Mouse (Mus musculus) forebrain, embryonic 15.5 days (tissue): Measurements from ENCODE around the gene Thoc7. TPM values are rescaled to one million over a fixed set of nuclear protein-coding genes. Genes with fewer than 3 reads are reported as not detected.
"Not testable (repeated sequence)": the region's sequence is repeated elsewhere in the genome, so short reads cannot be mapped to it uniquely, and the experiment has no call there.

ENCODE experiments used
- ATAC-seq: fragments of 200-750 bp; cut with Nextera tagmentation; replicated peaks from 2 replicates; pipeline ENCODE4 v1.8.0; 2017; ENCODE audit warnings: mild to moderate bottlenecking, moderate TSS enrichment, moderate library complexity
- H3K27ac ChIP-seq: fragments of 300-500 bp; sonication (generic); replicated peaks from 2 replicates; pipeline ENCODE4 v1.5.1; 2015; ENCODE audit warnings: mild to moderate bottlenecking, inconsistent platforms
- H3K27me3 ChIP-seq: fragments of 300-500 bp; sonication (generic); 2 replicates; pipeline ENCODE4 v1.6.1; 2015; ENCODE audit warnings: inconsistent platforms
- H3K36me3 ChIP-seq: fragments of 300-500 bp; sonication (generic); 2 replicates; pipeline ENCODE4 v1.6.1; 2015; ENCODE audit warnings: mild to moderate bottlenecking, inconsistent platforms
- H3K4me1 ChIP-seq: fragments of 300-500 bp; sonication (generic); 2 replicates; pipeline ENCODE4 v1.6.1; 2015; ENCODE audit warnings: inconsistent platforms
- H3K4me2 ChIP-seq: fragments of 300-500 bp; sonication (generic); replicated peaks from 2 replicates; pipeline ENCODE4 v1.6.1; 2015; ENCODE audit warnings: mild to moderate bottlenecking, inconsistent platforms
- H3K4me3 ChIP-seq: fragments of 300-500 bp; sonication (generic); 2 replicates; pipeline ENCODE4 v1.5.1; 2015; ENCODE audit warnings: mild to moderate bottlenecking, inconsistent platforms
- H3K9ac ChIP-seq: fragments of 300-500 bp; sonication (generic); replicated peaks from 2 replicates; pipeline ENCODE4 v1.6.1; 2015; ENCODE audit warnings: mild to moderate bottlenecking, inconsistent platforms
- H3K9me3 ChIP-seq: fragments of 300-500 bp; sonication (generic); 2 replicates; pipeline ENCODE4 v1.6.1; 2016; ENCODE audit warnings: inconsistent platforms
- WGBS: fragments of 180-500 bp; shearing (Covaris S2); methylation state at CpG from one replicate; pipeline ENCODE4 v1.1.7; 2015; ENCODE audit warnings: mixed read lengths; 5-methylcytosine and 5-hydroxymethylcytosine counted together
- polyA plus RNA-seq: library from polyadenylated mRNA; unstranded; fragments of >200 nt; fragmentation: Nextera tagmentation; extraction: Ambion mirVana; gene quantifications from 2 replicates; pipeline ENCODE4 v1.2.1, GENCODE M21; 2015

Gene Thoc7
- polyA plus RNA-seq, 1 experiment from 2014 or later, result 168 TPM

GRCm38 (mm10) chr14:13967607-13968006 lies 6.0 kb upstream of the Thoc7 start:
- no peak for ATAC-seq
- no peak overlapping the region for H3K27ac ChIP-seq
- no peaks in the 10 kb centered on the region for H3K36me3 ChIP-seq
- H3K4me1 ChIP-seq, result peaks cover 5% of the 10 kb centered on the region; the same call in 1 of the 2 replicates
- H3K9me3 ChIP-seq, result no peaks in the 10 kb centered on the region
- no peak overlapping the region for H3K9ac ChIP-seq
- H3K4me3 ChIP-seq, result no peak overlapping the region
- no peak overlapping the region for H3K4me2 ChIP-seq
- 26% methylated on average over 1 of the region's 1 CpGs for WGBS
- H3K27me3 ChIP-seq, result no peaks in the 10 kb centered on the region

GRCm38 (mm10) chr14:13963527-13963926 lies 1.9 kb upstream of the Thoc7 start:
- WGBS, result 89% methylated on average over 1 of the region's 1 CpGs
- Histone ChIP-seq H3K9ac (no peak overlapping the region), H3K9me3 (no peaks in the 10 kb centered on the region), H3K4me1 (peaks cover 19% of the 10 kb centered on the region), H3K4me2 (no peak overlapping the region), H3K4me3 (no peak overlapping the region), H3K36me3 (no peaks in the 10 kb centered on the region), H3K27me3 (no peaks in the 10 kb centered on the region), H3K27ac (no peak overlapping the region)
- ATAC-seq, result no peak

- no peaks in the 10 kb centered on the region for H3K27me3 ChIP-seq
- no peak overlapping the region for H3K4me3 ChIP-seq
- ATAC-seq, result no peak
- H3K4me2 ChIP-seq, result no peak overlapping the region
- 83% methylated on average over 6 of the region's 6 CpGs for WGBS
- H3K9ac ChIP-seq, result no peak overlapping the region
- H3K9me3 ChIP-seq, result no peaks in the 10 kb centered on the region
- no peaks in the 10 kb centered on the region for H3K36me3 ChIP-seq
- H3K27ac ChIP-seq, result no peak overlapping the region
- peaks cover 23% of the 10 kb centered on the region for H3K4me1 ChIP-seq
Measured at GRCm38 (mm10) chr14:13962476-13962875, 824 bp upstream of the Thoc7 start.

GRCm38 (mm10) chr14:13960482-13961325 lies 948 bp downstream of the Thoc7 start:
- no peaks in the 10 kb centered on the region for H3K27me3 ChIP-seq
- peaks cover 4% of the 10 kb centered on the region; the same call in 1 of the 2 replicates for H3K36me3 ChIP-seq
- H3K9ac ChIP-seq, result peak overlapping the region; percentile 85
- ATAC-seq, result peak; percentile 88
- peaks cover 23% of the 10 kb centered on the region for H3K4me1 ChIP-seq
- peak overlapping the region; percentile 64 for H3K4me2 ChIP-seq
- H3K4me3 ChIP-seq, result peak overlapping the region; percentile 67
- H3K9me3 ChIP-seq, result no peaks in the 10 kb centered on the region
- peak overlapping the region; percentile 86 for H3K27ac ChIP-seq
- WGBS, result under 1% methylated on average over 70 of the region's 75 CpGs

GRCm38 (mm10) chr14:13960079-13960478 lies 1.6 kb downstream of the Thoc7 start:
- Histone ChIP-seq H3K4me1 (peaks cover 23% of the 10 kb centered on the region), H3K4me3 (peak overlapping the region; percentile 67), H3K4me2 (peak overlapping the region; percentile 64), H3K9me3 (no peaks in the 10 kb centered on the region), H3K27me3 (no peaks in the 10 kb centered on the region), H3K9ac (peak overlapping the region; percentile 85), H3K27ac (peak overlapping the region; percentile 86), H3K36me3 (peaks cover 4% of the 10 kb centered on the region; the same call in 1 of the 2 replicates)
- WGBS, result under 1% methylated on average over 9 of the region's 9 CpGs
- peak; percentile 51 for ATAC-seq

- H3K9ac ChIP-seq, ATAC-seq, H3K27ac ChIP-seq, H3K27me3 ChIP-seq, H3K4me1 ChIP-seq, H3K4me2 ChIP-seq, H3K9me3 ChIP-seq, H3K4me3 ChIP-seq: not testable (repeated sequence)
- peaks cover 54% of the 10 kb centered on the region for H3K36me3 ChIP-seq
- 98% methylated on average over 3 of the region's 3 CpGs for WGBS
Measured at GRCm38 (mm10) chr14:13952151-13952550, 9.5 kb downstream of the Thoc7 start.

- no peaks in the 10 kb centered on the region for H3K9me3 ChIP-seq
Measured at GRCm38 (mm10) chr14:13950401-13950800, 11.3 kb downstream of the Thoc7 start.

GRCm38 (mm10) chr14:13948345-13948744 lies 13.3 kb downstream of the Thoc7 start:
- H3K27ac ChIP-seq, result peak overlapping the region; percentile 4
- H3K36me3 ChIP-seq, result peaks cover 53% of the 10 kb centered on the region
- no peak overlapping the region for H3K9ac ChIP-seq
- H3K4me1 ChIP-seq, result no peaks in the 10 kb centered on the region
- H3K4me3 ChIP-seq, result no peak overlapping the region
- no peaks in the 10 kb centered on the region for H3K27me3 ChIP-seq
- ATAC-seq, result no peak; the same call in 1 of the 2 replicates
- H3K9me3 ChIP-seq, result no peaks in the 10 kb centered on the region
- no peak overlapping the region for H3K4me2 ChIP-seq
- WGBS, result 83% methylated on average over 7 of the region's 7 CpGs

More at GRCm38 (mm10) chr14:13950401-13950800, 11.3 kb downstream of the Thoc7 start:
- peaks cover 55% of the 10 kb centered on the region for H3K36me3 ChIP-seq
- no peak overlapping the region for H3K27ac ChIP-seq
- no peaks in the 10 kb centered on the region for H3K4me1 ChIP-seq
- H3K4me3 ChIP-seq, result no peak overlapping the region
- peak; percentile 80; the same call in 1 of the 2 replicates for ATAC-seq
- H3K4me2 ChIP-seq, result no peak overlapping the region
- no peak overlapping the region for H3K9ac ChIP-seq
- no peaks in the 10 kb centered on the region for H3K27me3 ChIP-seq

GRCm38 (mm10) chr14:13944686-13945085 lies 17.0 kb downstream of the Thoc7 start:
- Histone ChIP-seq H3K4me2 (no peak overlapping the region), H3K27ac (no peak overlapping the region), H3K4me3 (no peak overlapping the region), H3K27me3 (no peaks in the 10 kb centered on the region), H3K9me3 (no peaks in the 10 kb centered on the region), H3K4me1 (no peaks in the 10 kb centered on the region), H3K9ac (no peak overlapping the region), H3K36me3 (peaks cover 27% of the 10 kb centered on the region)
- ATAC-seq, result no peak
- 95% methylated on average over 4 of the region's 4 CpGs for WGBS

- H3K36me3 ChIP-seq, result no peaks in the 10 kb centered on the region
- ATAC-seq, result no peak
- H3K4me2 ChIP-seq, result peak overlapping the region; percentile 53
- no peaks in the 10 kb centered on the region for H3K27me3 ChIP-seq
- H3K4me3 ChIP-seq, result peak overlapping the region; percentile 31
- no peak overlapping the region for H3K27ac ChIP-seq
- no peaks in the 10 kb centered on the region for H3K9me3 ChIP-seq
- peaks cover 7% of the 10 kb centered on the region; the same call in 1 of the 2 replicates for H3K4me1 ChIP-seq
- 57% methylated on average over 5 of the region's 5 CpGs for WGBS
- H3K9ac ChIP-seq, result 0 out of 2 replicates have a peak overlapping the region, but pooled peaks have one; percentile 31
Measured at GRCm38 (mm10) chr14:13934052-13934371, 27.6 kb downstream of the Thoc7 start.

- Histone ChIP-seq H3K27me3 (no peaks in the 10 kb centered on the region), H3K4me3 (peak overlapping the region; percentile 31), H3K36me3 (no peaks in the 10 kb centered on the region), H3K4me2 (peak overlapping the region; percentile 53), H3K4me1 (peaks cover 7% of the 10 kb centered on the region; the same call in 1 of the 2 replicates), H3K27ac (no peak overlapping the region), H3K9me3 (no peaks in the 10 kb centered on the region), H3K9ac (peak overlapping the region; percentile 31)
- peak; percentile 74 for ATAC-seq
- 34% methylated on average over 31 of the region's 31 CpGs for WGBS
Measured at GRCm38 (mm10) chr14:13933290-13934051, 28.2 kb downstream of the Thoc7 start.

GRCm38 (mm10) chr14:13917630-13918029 lies 44.0 kb downstream of the Thoc7 start:
- peak; percentile 81 for ATAC-seq
- H3K27me3 ChIP-seq, result no peaks in the 10 kb centered on the region
- H3K36me3 ChIP-seq, result no peaks in the 10 kb centered on the region
- no peak overlapping the region for H3K4me3 ChIP-seq
- whole genome bisulfite sequencing, result 26% methylated on average over 3 of the region's 3 CpGs
- no peak overlapping the region for H3K27ac ChIP-seq
- H3K4me2 ChIP-seq, result no peak overlapping the region
- no peak overlapping the region for H3K9ac ChIP-seq
- H3K9me3 ChIP-seq, result no peaks in the 10 kb centered on the region
- H3K4me1 ChIP-seq, result no peaks in the 10 kb centered on the region
